Mouse (Mus musculus): ENCODE results near the gene Ubxn11.

- TF ChIP-seq TBP (IDR thresholded peaks at IDR 0.05; ENCODE audit: low read depth, low read length) (no peak), CTCF (IDR thresholded peaks at IDR 0.05 in 2 of 3, conservative IDR thresholded peaks at IDR 0.05 in 1 of 3; ENCODE audit: control insufficient read depth in 1 of 3, insufficient read depth in 1 of 3, low read depth in 2 of 3, low read length in 3 of 3, poor library complexity in 1 of 3, severe bottlenecking in 1 of 3) (no peak), EP300 (IDR thresholded peaks at IDR 0.05; ENCODE audit: low read depth in 1 of 2, low read length in 2 of 2) (no peak), ZKSCAN1 (IDR thresholded peaks at IDR 0.05; ENCODE audit: low read depth, low read length) (no peak), POLR2A (IDR thresholded peaks at IDR 0.05; ENCODE audit: control insufficient read depth in 1 of 2, insufficient read depth in 1 of 2, low read depth in 1 of 2, low read length in 2 of 2, poor library complexity in 1 of 2) (no peak), SIN3A (IDR thresholded peaks at IDR 0.05; ENCODE audit: low read length) (no peak)
Observed at GRCm38 (mm10) chr4:134158774-134159173, 56.4 kb downstream of the Ubxn11 start.

Measured in MEL (cell line).